Mouse (Mus musculus) urinary bladder, postnatal 4 days (tissue): Measurements from ENCODE around the gene Ifna4.
"Not testable (repeated sequence)": the region's sequence is repeated elsewhere in the genome, so short reads cannot be mapped to it uniquely, and the experiment has no call there.

Source experiments
- DNase-seq, 2 experiments: peaks; one replicate each; pipeline ENCODE4 v3.0.0; 2021 to 2022; ENCODE audit warnings: low spot score in 2 of 2

Ifna4 gene

GRCm38 (mm10) chr4:88841438-88841911, at the start of gene Ifna4:
Gene Ifna4 (plus strand): TSS chr4:88841861.
- DNase-seq = no peak

DNA sequence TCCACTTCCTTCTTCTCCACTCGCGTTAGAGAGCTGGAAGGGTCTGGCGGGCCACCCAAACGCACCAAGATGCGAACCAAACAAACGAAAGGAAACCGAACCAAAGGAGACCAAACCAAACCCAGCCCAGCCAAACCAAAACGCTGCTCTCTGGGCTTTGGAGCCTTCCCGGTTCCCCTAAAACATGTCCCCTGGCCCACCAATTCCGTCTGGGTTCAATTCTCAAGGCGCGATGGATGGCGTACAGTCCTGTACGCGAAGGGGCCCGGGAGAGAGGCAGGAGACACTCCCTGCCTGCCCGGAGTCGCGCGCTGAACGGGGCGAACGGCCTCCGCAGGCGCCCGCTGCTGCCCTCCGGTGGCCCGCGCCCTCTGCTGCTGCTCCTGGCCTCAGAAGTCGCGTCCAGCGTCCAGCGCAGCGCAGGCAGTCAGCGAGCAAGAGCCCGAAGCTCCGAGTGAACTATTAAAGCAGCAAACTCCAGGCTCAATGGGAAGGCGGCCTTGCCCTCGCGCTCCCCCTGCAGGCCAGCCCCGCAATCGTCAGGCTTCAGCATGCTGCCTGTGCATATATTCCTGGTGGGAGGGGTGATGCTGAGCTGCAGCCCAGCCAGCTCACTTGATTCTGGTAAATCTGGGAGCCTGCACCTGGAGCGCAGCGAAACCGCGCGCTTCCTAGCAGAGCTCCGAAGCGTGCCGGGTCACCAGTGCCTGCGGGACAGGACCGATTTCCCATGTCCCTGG, 47.6 kb upstream of the Ifna4 start, which contains the start of gene Gm13275:
Gene Gm13275, plus strand, starts transcription at position 552 of the 740 bp plus-strand sequence.
- DNase-seq = peak; percentile 75 to 79

DNA sequence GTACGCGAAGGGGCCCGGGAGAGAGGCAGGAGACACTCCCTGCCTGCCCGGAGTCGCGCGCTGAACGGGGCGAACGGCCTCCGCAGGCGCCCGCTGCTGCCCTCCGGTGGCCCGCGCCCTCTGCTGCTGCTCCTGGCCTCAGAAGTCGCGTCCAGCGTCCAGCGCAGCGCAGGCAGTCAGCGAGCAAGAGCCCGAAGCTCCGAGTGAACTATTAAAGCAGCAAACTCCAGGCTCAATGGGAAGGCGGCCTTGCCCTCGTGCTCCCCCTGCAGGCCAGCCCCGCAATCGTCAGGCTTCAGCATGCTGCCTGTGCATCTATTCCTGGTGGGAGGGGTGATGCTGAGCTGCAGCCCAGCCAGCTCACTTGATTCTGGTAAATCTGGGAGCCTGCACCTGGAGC, 44.6 kb upstream of the Ifna4 start, which contains the start of gene Gm13279:
Gene Gm13279, plus strand, starts transcription at position 301 of the 400 bp plus-strand sequence.
- DNase-seq = not testable (repeated sequence)

GRCm38 (mm10) chr4:88799365-88799764, 42.3 kb upstream of the Ifna4 start, which contains the start of gene Gm13285:
Gene Gm13285 (plus strand): TSS chr4:88799665.
- DNase-seq = not testable (repeated sequence)

DNA sequence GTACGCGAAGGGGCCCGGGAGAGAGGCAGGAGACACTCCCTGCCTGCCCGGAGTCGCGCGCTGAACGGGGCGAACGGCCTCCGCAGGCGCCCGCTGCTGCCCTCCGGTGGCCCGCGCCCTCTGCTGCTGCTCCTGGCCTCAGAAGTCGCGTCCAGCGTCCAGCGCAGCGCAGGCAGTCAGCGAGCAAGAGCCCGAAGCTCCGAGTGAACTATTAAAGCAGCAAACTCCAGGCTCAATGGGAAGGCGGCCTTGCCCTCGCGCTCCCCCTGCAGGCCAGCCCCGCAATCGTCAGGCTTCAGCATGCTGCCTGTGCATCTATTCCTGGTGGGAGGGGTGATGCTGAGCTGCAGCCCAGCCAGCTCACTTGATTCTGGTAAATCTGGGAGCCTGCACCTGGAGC, 38.7 kb upstream of the Ifna4 start, which contains the start of gene Gm13287:
Gene Gm13287, plus strand, starts transcription at position 301 of the 400 bp plus-strand sequence.
- not testable (repeated sequence) for DNase-seq

DNA sequence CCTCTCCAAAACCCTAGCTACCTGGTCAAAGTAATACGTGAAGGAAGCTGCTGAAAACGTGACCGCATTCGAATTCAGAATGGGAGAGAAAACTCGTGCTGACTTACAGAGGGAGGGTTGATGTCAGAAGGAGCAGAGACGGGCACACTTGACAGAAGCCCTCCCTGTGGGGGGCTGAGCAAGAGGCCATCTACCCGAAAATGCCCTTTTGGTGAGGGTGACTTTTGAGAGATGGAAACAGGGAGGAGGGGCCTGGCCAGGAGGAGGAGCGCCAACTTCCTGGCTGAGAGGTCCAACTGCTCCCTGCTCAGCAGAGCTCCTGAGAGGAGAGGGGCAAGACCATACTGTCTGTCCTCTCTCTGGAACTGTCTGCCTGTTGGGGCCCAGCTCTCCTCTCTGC, 36.4 kb upstream of the Ifna4 start, which contains the start of gene Gm13288:
Gene Gm13288, plus strand, starts transcription at position 301 of the 400 bp plus-strand sequence.
- DNase-seq = not testable (repeated sequence)

- peak in 1 of 2 experiments; percentile 28 for DNase-seq
Measured at GRCm38 (mm10) chr4:88805761-88806160, 35.9 kb upstream of the Ifna4 start.

DNA sequence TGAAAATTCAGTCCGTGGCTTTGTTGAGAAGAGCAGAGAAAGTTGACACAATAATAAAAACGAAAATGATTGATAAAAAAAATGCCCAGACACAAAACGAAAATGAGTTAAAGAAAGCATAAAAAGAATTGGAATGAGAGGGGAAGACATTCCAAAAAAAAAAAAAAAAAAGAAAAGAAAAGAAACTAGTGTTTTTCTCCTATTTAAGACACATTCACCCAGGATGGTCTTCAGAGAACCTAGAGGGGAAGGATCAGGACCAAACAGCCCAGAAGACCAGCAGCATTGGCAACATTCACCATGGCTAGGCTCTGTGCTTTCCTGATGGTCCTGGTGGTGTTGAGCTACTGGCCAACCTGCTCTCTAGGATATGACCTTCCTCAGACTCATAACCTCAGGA, 25.7 kb upstream of the Ifna4 start, which contains the start of gene Ifna7:
Gene Ifna7, plus strand, starts transcription at position 301 of the 400 bp plus-strand sequence.
- no peak for DNase-seq

DNA sequence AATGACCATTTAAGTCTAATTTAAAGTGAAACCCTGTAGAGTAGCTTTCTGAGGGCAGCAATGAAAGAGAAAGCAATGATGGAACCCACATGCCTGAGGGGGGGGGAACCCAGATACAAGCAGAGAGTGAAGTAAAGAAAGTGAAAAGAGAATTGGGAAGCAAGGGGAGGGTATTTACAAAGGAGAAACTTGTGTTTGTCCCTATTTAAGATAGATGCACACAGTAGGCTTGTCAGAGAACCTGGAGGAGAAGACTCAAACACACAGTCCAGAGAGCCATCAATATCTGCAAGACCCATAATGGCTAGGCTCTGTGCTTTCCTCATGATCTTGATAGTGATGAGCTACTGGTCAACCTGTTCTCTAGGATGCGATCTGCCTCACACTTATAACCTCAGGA, 22.0 kb upstream of the Ifna4 start, which contains the start of gene Ifna11:
Gene Ifna11, plus strand, starts transcription at position 301 of the 400 bp plus-strand sequence.
- DNase-seq = no peak

DNA sequence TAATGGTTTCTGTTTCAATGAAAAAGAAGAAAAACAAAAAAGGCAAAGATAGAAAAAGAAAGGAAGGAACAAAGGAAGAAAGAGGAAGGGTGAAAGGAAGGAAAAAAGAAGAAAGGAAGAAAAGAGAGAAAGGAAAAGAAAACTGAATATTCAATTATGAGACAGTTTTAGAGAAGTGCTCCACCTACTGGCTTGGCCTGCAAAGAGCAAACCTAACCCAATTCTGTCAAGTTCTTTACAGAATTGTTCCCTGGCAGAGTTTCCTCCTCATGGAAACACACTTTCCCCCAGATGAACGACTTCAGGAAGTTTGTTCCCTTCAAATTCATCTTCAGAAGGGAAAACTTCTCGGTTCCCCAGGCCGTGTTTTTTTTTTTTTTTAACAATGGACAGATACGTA, 18.7 kb upstream of the Ifna4 start:
- DNase-seq = no peak

- not testable (repeated sequence) for DNase-seq
Measured at GRCm38 (mm10) chr4:88827116-88827515, 14.5 kb upstream of the Ifna4 start, which contains the start of gene Ifna6. Gene Ifna6 (plus strand): TSS chr4:88827416.

DNA sequence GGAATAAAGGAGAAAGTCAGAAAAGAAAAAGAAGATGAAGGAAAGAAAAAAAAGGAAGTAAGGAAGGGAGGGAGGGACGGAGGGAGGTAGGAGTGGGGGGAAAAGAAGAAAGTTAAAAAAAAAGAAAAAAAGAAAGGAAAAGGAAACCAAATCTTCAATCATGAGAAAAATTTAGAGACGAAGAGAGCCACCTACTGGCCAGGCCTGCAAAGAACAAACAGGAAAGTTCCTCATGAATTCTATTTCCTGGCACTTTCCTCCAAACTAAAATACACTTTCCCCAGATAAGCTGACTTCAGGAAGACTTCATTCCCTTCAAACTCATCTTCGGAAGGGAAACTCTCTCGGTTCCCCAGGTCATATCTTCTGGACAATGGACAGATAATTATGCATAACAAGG, 11.1 kb upstream of the Ifna4 start:
- no peak for DNase-seq

DNA sequence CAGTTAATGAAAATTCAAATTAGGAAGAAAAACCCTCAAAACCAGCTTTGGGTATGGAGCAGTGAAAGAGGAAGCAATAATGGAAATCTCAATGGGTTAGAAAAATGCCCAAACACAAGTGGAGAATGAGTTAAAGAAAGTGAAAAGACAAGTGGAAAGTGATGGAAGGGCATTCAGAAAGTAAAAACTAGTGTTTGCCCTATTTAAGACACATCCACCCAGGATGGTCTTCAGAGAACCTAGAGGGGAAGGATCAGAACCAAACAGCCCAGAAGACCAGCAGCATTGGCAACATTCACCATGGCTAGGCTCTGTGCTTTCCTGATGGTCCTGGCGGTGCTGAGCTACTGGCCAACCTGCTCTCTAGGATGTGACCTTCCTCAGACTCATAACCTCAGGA, 6.4 kb upstream of the Ifna4 start, which contains the start of gene Ifna5:
Gene Ifna5, plus strand, starts transcription at position 301 of the 400 bp plus-strand sequence.
- not testable (repeated sequence) for DNase-seq

DNA sequence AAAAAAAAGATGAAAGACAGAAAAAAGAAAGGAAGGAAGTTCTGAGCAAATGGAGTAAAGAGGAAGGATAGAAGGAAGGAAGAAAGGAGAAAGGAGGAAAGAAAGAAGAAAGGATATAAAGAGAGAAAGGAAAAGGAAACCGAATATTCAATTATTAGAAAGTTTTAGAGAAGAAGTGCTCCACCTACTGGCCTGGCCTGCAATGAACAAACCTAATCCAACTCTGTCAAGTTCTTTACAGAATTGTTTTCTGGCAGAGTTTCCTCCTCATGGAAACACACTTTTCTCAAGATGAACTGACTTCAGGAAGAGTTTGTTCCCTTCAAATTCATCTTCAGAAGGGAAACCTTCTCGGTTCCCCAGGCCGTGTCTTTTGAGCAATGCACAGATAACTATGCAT, 2.8 kb upstream of the Ifna4 start:
- no peak for DNase-seq

DNA sequence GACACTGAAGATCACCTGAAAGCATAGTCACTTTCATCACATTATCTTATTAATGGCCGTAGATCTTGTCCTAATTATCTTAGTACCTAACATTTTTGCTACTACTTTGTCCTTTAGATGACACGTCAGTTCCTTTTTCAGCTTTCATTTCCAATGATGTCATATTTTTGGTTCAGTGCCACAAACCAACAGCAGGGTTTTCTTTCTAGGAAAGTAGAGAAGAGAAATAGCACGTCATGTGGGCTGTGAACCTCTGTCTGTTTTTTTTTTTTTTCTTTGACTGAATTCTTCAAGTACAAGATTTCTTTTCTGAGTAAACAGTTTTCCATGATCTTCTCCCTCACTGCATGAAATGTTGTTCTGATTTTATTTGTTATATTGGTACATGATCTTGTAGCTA, 1.6 kb upstream of the Ifna4 start:
- DNase-seq = no peak

GRCm38 (mm10) chr4:88845334-88845733, 3.7 kb downstream of the Ifna4 start:
- DNase-seq = no peak

DNA sequence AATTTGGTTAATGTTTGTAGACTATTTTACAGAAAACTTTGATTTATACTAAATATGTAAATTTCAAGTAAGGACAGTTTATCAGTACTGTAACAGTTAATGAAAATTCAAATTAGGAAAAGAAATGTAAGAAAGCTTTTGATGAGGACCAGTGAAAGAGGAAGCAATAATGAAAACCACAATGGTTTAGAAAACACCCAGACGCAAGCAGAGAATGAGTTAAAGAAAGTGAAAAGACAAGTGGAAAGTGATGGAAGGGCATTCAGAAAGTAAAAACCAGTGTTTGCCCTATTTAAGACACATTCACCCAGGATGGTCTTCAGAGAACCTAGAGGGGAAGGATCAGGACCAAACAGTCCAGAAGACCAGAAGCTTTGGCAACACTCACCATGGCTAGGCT, 8.0 kb downstream of the Ifna4 start, which contains the start of gene Ifna1:
Gene Ifna1, plus strand, starts transcription at position 390 of the 400 bp plus-strand sequence.
- no peak for DNase-seq

GRCm38 (mm10) chr4:88851026-88851763, 9.5 kb downstream of the Ifna4 start:
- DNase-seq = no peak

DNA sequence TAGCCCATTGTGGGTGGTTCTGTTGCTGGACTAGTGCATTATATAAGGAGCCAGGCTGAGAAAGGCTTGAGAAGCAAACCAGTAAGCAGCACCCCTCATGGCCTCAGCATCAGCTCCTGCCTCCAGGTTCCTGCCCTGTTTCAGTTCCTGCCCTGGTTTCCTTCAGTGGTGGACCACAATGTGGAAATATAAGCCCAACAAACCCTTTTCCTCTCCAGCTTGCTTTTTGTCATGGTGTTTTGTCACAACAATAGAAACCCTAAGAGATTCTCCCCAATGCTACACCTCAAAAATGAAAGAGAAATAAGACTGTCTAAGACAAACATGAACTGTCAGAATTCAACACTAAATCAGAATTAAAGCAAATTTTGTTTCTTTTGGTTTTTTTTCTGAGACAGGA, 17.6 kb downstream of the Ifna4 start:
- no peak for DNase-seq

DNA sequence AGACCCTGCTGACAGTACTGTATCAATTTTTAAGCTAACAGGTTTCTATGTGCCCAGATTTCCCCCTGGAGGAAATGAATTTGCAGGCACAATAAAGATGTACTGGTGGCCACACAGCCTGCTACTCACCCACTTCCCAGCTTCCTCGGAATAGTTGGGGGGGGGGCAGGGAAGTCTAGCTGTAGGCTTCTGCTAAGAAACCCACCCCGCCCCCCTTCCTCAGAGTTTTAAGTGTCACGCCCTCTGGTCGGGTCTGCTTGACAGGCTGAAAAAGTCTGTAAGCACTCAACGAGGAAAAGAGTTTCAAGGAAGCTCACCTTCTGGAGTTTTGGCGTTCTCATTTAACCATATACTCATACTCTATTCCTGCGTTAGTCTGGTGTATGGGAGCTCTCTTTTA, 21.6 kb downstream of the Ifna4 start:
- DNase-seq = no peak

DNA sequence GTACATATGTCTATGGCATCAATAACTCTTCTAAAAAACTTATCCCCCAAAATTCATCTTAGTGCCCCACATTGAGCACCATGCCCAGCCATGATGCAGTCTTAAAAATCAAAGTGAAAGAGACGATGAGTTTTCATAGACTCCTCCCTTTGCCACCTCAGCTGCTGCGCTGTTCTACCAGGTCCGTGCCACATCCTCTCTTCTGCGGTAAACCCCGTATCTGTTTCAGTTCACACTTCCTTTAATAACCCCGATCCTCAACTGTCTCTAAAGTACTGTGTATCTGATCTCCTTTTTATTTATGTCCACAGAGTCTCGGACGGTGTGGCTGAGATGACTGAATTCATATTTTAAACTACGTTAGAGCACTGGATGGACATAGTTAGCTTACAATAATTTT, 22.9 kb downstream of the Ifna4 start:
- DNase-seq = no peak

- DNase-seq = no peak
Measured at GRCm38 (mm10) chr4:88865011-88865569, 23.4 kb downstream of the Ifna4 start.
